Mouse (Mus musculus): ENCODE measurements at regions not wholly inside any gene's neighbourhood (a gene's known extent, or its start where the extent isn't known, plus 50 kb on each side); places are given as distances from the start of the nearest gene placed in this dataset.

DNA sequence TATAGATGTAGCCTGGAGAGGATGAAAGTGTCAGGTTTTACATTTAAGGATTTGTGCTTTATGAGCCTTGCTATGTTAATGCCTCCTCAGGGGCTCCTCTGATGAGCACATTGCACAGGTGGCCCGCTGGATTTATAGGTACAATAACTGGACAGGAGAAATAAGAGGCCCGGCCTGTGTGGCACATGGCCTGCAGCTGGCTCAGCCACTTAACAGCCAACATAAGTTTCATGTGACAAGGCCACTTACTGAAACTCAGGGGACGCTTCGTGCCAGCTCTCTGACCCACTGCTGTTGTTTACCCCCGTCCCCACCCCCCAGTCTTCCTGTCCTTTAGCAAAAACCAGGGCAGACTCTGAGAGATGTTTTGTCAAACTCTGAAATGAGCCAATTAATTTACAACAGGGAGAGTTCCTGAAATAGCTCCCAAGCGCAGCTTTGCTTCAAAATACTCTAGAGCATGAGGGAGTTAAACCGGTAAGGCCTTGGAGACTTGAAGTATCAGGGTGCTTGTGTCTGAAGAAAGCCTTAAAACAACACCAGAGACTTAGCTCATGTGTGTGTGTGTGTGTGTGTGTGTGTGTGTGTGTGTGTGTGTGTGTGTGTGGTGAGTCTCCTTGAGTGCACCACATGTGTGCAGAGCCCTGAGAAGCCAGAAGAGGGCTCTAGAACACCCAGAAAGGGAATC lies 285.2 kb upstream of the Fam241a start:
- Histone ChIP-seq H3K4me1 (ENCODE audit: insufficient read depth, low read length) (no peaks in the 10 kb centered on the region), H3K27me3 (ENCODE audit: insufficient read depth, low read length) (no peaks in the 10 kb centered on the region), H3K9ac (replicated peaks; ENCODE audit: low read length, poor library complexity, severe bottlenecking) (no peak overlapping the region), H3K4me3 (ENCODE audit: low read depth, low read length) (no peak overlapping the region), H3K27ac (ENCODE audit: low read depth, low read length) (no peak overlapping the region), H3K36me3 (ENCODE audit: insufficient read depth, low read length) (no peaks in the 10 kb centered on the region), H3K4me2 (ENCODE audit: low read depth, low read length, poor library complexity, severe bottlenecking) (no peak overlapping the region), H3K9me3 (ENCODE audit: low read length) (no peaks in the 10 kb centered on the region)
- no peak for ATAC-seq (ENCODE audit: low FRiP score)
- TF ChIP-seq CTCF (IDR thresholded peaks at IDR 0.05): no peak
- peak; percentile 3 for DNase-seq (ENCODE audit: low spot score)
- 86% methylated on average over 7 of the region's 7 CpGs for WGBS

DNA sequence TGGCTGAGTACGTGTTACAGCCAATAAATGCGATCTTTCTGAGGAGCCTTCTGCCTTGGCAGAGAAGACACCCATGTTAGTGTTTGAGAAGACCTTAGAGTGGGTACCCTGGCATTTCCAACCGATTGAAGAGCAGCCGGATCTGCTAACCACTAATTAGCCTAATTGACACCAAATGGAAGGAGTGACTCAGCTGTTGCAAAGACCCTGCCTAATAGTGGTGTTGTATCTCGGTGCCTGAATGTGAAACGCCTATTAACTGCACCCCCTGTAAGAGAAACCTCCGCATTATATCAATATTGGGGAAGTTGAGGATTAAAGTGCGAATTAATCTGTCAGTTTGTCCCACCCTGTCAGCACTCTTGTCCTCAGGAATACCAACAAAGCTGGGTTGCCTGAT lies 253.1 kb upstream of the Fam241a start:
- Histone ChIP-seq H3K4me1 (ENCODE audit: insufficient read depth, low read length) (no peaks in the 10 kb centered on the region), H3K4me2 (ENCODE audit: low read depth, low read length, poor library complexity, severe bottlenecking) (no peak overlapping the region), H3K27me3 (ENCODE audit: insufficient read depth, low read length) (no peaks in the 10 kb centered on the region), H3K9ac (replicated peaks; ENCODE audit: low read length, poor library complexity, severe bottlenecking) (no peak overlapping the region), H3K4me3 (ENCODE audit: low read depth, low read length) (no peak overlapping the region), H3K9me3 (ENCODE audit: low read length) (no peaks in the 10 kb centered on the region), H3K36me3 (ENCODE audit: insufficient read depth, low read length) (no peaks in the 10 kb centered on the region), H3K27ac (ENCODE audit: low read depth, low read length) (no peak overlapping the region)
- DNase-seq (ENCODE audit: low spot score): no peak
- no peak for ATAC-seq (ENCODE audit: low FRiP score)
- WGBS: 78% methylated on average over 8 of the region's 8 CpGs
- no peak for TF ChIP-seq CTCF (IDR thresholded peaks at IDR 0.05)

DNA sequence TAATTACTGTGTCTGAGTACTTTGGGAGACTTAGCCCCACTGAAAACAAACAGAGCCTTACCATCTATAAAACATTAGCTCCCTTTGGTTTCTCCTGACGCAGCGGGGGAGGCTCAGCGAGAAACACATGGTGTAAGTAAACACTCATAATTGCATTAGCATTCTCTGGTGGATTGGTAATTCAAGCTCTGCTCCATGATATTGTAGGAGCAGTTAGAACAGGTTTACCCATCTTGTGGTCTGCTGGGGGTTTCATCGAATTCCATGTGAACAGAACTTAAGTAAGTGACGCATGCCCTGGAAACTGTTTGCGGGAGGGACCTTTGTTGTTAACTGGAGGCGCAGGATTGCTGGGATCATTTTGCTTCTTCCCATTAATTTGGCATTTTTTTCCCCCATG lies 249.2 kb upstream of the Fam241a start:
- no peak for TF ChIP-seq CTCF (IDR thresholded peaks at IDR 0.05)
- H3K27me3 ChIP-seq (ENCODE audit: insufficient read depth, low read length): no peaks in the 10 kb centered on the region
- ATAC-seq (ENCODE audit: low FRiP score) (no peak), DNase-seq (ENCODE audit: low spot score) (no peak)
- H3K4me3 ChIP-seq (ENCODE audit: low read depth, low read length): no peak overlapping the region
- WGBS: 77% methylated on average over 7 of the region's 7 CpGs
- H3K9me3 ChIP-seq (ENCODE audit: low read length): no peaks in the 10 kb centered on the region
- no peak overlapping the region for H3K4me2 ChIP-seq (ENCODE audit: low read depth, low read length, poor library complexity, severe bottlenecking)
- H3K9ac ChIP-seq (replicated peaks; ENCODE audit: low read length, poor library complexity, severe bottlenecking): no peak overlapping the region
- no peaks in the 10 kb centered on the region for H3K36me3 ChIP-seq (ENCODE audit: insufficient read depth, low read length)
- no peaks in the 10 kb centered on the region for H3K4me1 ChIP-seq (ENCODE audit: insufficient read depth, low read length)
- no peak overlapping the region for H3K27ac ChIP-seq (ENCODE audit: low read depth, low read length)

DNA sequence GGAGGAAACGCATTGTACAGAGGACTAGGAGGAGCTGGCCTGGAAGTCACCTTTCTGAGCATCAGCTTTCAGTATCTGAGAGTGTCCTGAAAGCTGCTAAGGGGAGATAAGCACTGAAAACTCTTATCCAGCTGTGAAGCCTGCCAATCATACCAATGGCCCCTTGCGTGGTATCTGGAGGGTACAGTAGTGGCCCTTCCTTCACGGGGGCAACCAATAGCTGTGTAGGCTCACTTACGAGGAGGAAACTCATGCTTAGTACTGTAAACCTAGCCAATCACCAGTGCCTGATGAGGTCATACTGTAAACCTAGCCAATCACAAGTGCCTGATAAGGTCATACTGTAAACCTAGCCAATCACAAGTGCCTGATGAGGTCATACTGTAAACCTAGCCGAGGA lies 231.7 kb upstream of the Fam241a start:
- Histone ChIP-seq H3K9ac (replicated peaks; ENCODE audit: low read length, poor library complexity, severe bottlenecking) (no peak overlapping the region), H3K36me3 (ENCODE audit: insufficient read depth, low read length) (no peaks in the 10 kb centered on the region), H3K9me3 (ENCODE audit: low read length) (no peaks in the 10 kb centered on the region), H3K4me3 (ENCODE audit: low read depth, low read length) (no peak overlapping the region), H3K4me2 (ENCODE audit: low read depth, low read length, poor library complexity, severe bottlenecking) (no peak overlapping the region), H3K27me3 (ENCODE audit: insufficient read depth, low read length) (no peaks in the 10 kb centered on the region), H3K27ac (ENCODE audit: low read depth, low read length) (no peak overlapping the region), H3K4me1 (ENCODE audit: insufficient read depth, low read length) (no peaks in the 10 kb centered on the region)
- DNase-seq (ENCODE audit: low spot score) (no peak), ATAC-seq (ENCODE audit: low FRiP score) (no peak)
- TF ChIP-seq CTCF (IDR thresholded peaks at IDR 0.05): no peak
- WGBS: 87% methylated on average over 5 of the region's 5 CpGs

DNA sequence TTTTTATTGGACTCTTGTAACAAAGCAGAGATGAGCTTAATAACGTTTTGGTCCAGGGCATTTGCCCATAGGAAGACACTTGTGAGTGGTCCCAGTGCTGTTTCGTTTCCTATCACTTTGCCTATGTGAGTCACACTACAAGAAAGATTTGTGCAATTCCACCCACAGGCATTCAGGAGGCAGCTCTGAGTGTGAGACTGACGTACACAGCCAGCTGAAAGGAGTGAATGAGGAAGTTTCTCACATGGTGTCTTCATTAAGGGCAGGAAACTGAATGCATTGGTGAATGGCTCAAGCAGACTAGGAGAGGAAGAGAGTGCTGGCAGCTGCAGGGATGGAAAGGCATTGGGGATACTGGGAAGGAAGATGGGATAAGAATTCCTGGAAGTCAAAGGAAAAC lies 230.5 kb upstream of the Fam241a start:
- TF ChIP-seq CTCF (IDR thresholded peaks at IDR 0.05): no peak
- no peaks in the 10 kb centered on the region for H3K4me1 ChIP-seq (ENCODE audit: insufficient read depth, low read length)
- H3K27me3 ChIP-seq (ENCODE audit: insufficient read depth, low read length): no peaks in the 10 kb centered on the region
- H3K9me3 ChIP-seq (ENCODE audit: low read length): no peaks in the 10 kb centered on the region
- H3K9ac ChIP-seq (replicated peaks; ENCODE audit: low read length, poor library complexity, severe bottlenecking): no peak overlapping the region
- no peak overlapping the region for H3K27ac ChIP-seq (ENCODE audit: low read depth, low read length)
- H3K4me2 ChIP-seq (ENCODE audit: low read depth, low read length, poor library complexity, severe bottlenecking): no peak overlapping the region
- ATAC-seq (ENCODE audit: low FRiP score): no peak
- no peak for DNase-seq (ENCODE audit: low spot score)
- no peak overlapping the region for H3K4me3 ChIP-seq (ENCODE audit: low read depth, low read length)
- WGBS: 72% methylated on average over 3 of the region's 3 CpGs
- H3K36me3 ChIP-seq (ENCODE audit: insufficient read depth, low read length): no peaks in the 10 kb centered on the region

DNA sequence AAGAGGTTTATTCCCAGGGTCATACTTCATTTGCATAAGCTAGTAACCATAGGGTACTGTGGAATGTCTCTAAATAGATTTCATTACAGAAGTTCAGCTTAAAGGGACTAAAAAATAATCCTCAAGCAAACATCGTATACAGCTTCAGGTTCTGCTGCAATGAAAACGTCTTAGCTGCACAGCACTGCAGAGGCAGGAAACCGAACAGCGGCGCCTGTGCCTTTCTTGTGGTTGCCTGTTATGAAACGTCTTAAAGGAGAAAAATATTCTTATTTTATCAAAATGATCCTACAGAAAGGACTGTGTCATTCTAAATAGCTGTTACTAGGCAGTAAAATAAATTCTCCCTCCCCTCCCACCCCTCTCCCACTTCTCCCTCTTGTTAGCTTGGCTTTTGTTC lies 226.0 kb upstream of the Fam241a start:
- 47% methylated on average over 6 of the region's 6 CpGs for WGBS
- Histone ChIP-seq H3K4me2 (ENCODE audit: low read depth, low read length, poor library complexity, severe bottlenecking) (no peak overlapping the region), H3K4me3 (ENCODE audit: low read depth, low read length) (no peak overlapping the region), H3K36me3 (ENCODE audit: insufficient read depth, low read length) (no peaks in the 10 kb centered on the region), H3K27me3 (ENCODE audit: insufficient read depth, low read length) (no peaks in the 10 kb centered on the region), H3K9me3 (ENCODE audit: low read length) (no peaks in the 10 kb centered on the region), H3K27ac (ENCODE audit: low read depth, low read length) (no peak overlapping the region), H3K9ac (replicated peaks; ENCODE audit: low read length, poor library complexity, severe bottlenecking) (no peak overlapping the region), H3K4me1 (ENCODE audit: insufficient read depth, low read length) (no peaks in the 10 kb centered on the region)
- no peak for ATAC-seq (ENCODE audit: low FRiP score)
- DNase-seq (ENCODE audit: low spot score): no peak
- no peak for TF ChIP-seq CTCF (IDR thresholded peaks at IDR 0.05)
